In genomic region chr7:138955787-138956186, GRCm38 (mm10) we compare ENCODE assay signal across 12 mouse cellular contexts. TPM values are rescaled to one million over a fixed set of nuclear protein-coding genes. Genes with fewer than 3 reads are reported as not detected.
DNase-seq lines count a peak whose midpoint lies in the region.
"Had no signal": no experiment of that assay in that cellular context is flagged by ENCODE, and none has a peak within 500 bp of the region (broad histone marks: within the 10 kb centered on the region; RNA-seq: fewer than 3 reads in every experiment).

No protein-coding gene starts in this region.

- intact Hi-C loops in left cerebral cortex, postnatal 4 days (cut with DNase I) = no loop called here
- intact Hi-C loops in left cerebral cortex, postnatal 36 days (cut with DNase I) = no loop called here

- peak; percentile 37 for DNase-seq in left cerebral cortex, postnatal 4 days
- DNase-seq in left cerebral cortex, postnatal 36 days (ENCODE audit: low spot score in 2 of 2) = no peak
- DNase-seq in cerebellum, adult 18-20 months = peak; percentile 52 to 63
- DNase-seq in cerebellum, postnatal 10 days = peak; percentile 74 to 83
- DNase-seq in thymus, postnatal 25 days = no peak
- DNase-seq in kidney, postnatal 14 days = no peak
- no peak for DNase-seq in retina, embryonic 14.5 days (ENCODE audit: low spot score)
- DNase-seq: adrenal gland, postnatal 14 days; forebrain, postnatal 0 days; gastrocnemius, postnatal 14 days had no signal

RNA-seq across cellular contexts. Expression of gene Jakmip3, which starts 15.3 kb away (rescaled TPM):
- 10 to 100 TPM; 42.1 to 42.6 TPM for total RNA-seq in left cerebral cortex, postnatal 4 days (2021)
- total RNA-seq in left cerebral cortex, postnatal 36 days (2021) = 10 to 100 TPM; 44.0 to 52.3 TPM
- total RNA-seq: CH12.LX; gastrocnemius, postnatal 14 days; granulocyte monocyte progenitor cell, adult 5-6 weeks had no signal

RNA-seq across cellular contexts. Expression of gene Bnip3, which starts 46.5 kb away (rescaled TPM):
- total RNA-seq in left cerebral cortex, postnatal 4 days (2021) = 10 to 100 TPM; 57.0 to 58.0 TPM
- 100 to 1,000 TPM; 136 to 145 TPM for total RNA-seq in left cerebral cortex, postnatal 36 days (2021)

Comparison
In these comparisons a context has a peak if more than half of its experiments do, and no peak if none do; other contexts are left out.
1. DNase-seq: peak in left cerebral cortex, postnatal 4 days (single experiment), cerebellum, adult 18-20 months (2 of 2) and cerebellum, postnatal 10 days (2 of 2); none in left cerebral cortex, postnatal 36 days (0 of 2), thymus, postnatal 25 days (single experiment), kidney, postnatal 14 days (single experiment) and retina, embryonic 14.5 days (single experiment).